Mouse (Mus musculus) megakaryocyte, embryonic 14.5 days (primary cell): ENCODE data around the gene Plcxd2.

Source experiments
- FLI1 ChIP-seq: IDR thresholded peaks from 2 replicates; pipeline ENCODE4 v1.6.1; 2012; ENCODE audit warnings: low read length, inconsistent platforms, mixed read lengths
- GATA1 ChIP-seq: IDR thresholded peaks from 3 replicates; pipeline ENCODE4 v1.6.1; 2012; ENCODE audit warnings: mixed read lengths, low read length, inconsistent platforms, borderline replicate concordance

DNA sequence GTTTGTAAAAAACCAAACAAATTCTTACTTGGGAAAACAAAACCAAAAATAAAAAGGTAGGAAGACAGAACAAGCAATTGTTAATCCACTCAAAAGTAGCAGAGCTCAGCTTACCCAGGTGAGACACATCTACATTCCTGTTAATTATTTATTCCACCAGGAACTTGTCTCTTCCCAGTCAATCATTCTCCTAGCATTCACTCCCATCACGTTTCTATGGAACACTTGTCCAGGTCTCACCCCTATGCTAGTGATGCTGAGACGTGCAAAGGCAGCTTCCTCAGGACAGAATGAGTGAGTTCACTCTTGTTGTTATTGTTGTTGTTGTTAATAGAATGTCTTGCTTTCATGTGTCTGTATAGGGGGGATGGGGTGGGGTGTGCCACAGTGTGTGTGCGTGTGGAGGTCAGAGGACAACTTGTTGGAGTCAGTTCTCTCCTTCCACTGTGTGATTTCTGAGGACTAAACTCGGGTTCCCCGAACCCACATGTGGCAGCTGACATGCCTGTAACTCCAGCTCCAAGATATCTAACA is 13.0 kb upstream of the Plcxd2 start:
- no peak for TF ChIP-seq GATA1
- no peak for TF ChIP-seq FLI1
